Mouse (Mus musculus): Measurements from ENCODE around the gene Specc1l.

GRCm38 (mm10) chr10:75276427-75277013 is 64.6 kb downstream of the Specc1l start:
- TF ChIP-seq CTCF (IDR thresholded peaks at IDR 0.05; ENCODE audit: control insufficient read depth, insufficient read depth, insufficient replicate concordance, low read depth, low read length) (no peak), POLR2A (IDR thresholded peaks at IDR 0.05; ENCODE audit: control insufficient read depth, low read depth, low read length) (no peak)

Data from testis, adult 2 months (tissue).